Mouse (Mus musculus) heart, adult 2 months (tissue): Measurements from ENCODE around the gene Foxn3.

Experiments used
- CTCF ChIP-seq: fragments of 200-600 bp; IDR thresholded peaks from 2 replicates; pipeline ENCODE4 v1.8.1; 2022; ENCODE audit warnings: antibody characterized with exemption, mild to moderate bottlenecking, moderate library complexity
- EP300 ChIP-seq: fragments of 200-500 bp; IDR thresholded peaks from 2 replicates; pipeline ENCODE4 v1.6.1; 2011; ENCODE audit warnings: low read depth, low read length, control low read depth; ENCODE audit not compliant: insufficient read depth
- POLR2A ChIP-seq: fragments of 200-500 bp; IDR thresholded peaks from 2 replicates; pipeline ENCODE4 v1.6.1; 2011; ENCODE audit warnings: mild to moderate bottlenecking, low read depth, low read length, control low read depth; ENCODE audit not compliant: insufficient read depth

- TF ChIP-seq POLR2A (no peak), CTCF (peak; percentile 92), EP300 (no peak)
Measured at GRCm38 (mm10) chr12:99150126-99150525, 413.3 kb downstream of the Foxn3 start.
